Mouse (Mus musculus): Measurements from ENCODE around the gene Clic3.

DNA sequence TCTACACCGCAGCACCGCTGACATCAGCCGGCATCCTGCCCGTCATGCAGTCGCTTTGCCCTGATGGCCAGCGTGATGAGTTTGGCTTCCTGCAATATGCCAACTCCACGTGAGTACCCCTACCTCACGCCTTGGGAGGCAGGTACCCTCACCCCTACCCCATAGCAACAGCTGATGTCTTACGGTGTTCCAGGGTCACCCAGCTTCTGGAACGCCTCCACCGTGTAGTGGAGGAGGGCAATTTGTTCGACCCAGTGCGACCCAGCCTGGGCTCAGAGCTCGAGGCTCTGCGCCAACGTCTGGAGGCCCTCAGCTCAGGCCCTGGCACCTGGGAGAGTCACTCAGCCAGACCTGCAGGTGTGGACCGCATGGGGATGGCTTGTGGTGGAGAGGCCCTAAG, 23.5 kb upstream of the Clic3 start:
- TF ChIP-seq CTCF (IDR thresholded peaks at IDR 0.05; ENCODE audit: low read depth) (no peak), EP300 (IDR thresholded peaks at IDR 0.05; ENCODE audit: low read depth) (no peak)
